Mouse (Mus musculus) cerebellum, adult 2 months (tissue): ENCODE measurements at regions not wholly inside any gene's neighbourhood (a gene's known extent, or its start where the extent isn't known, plus 50 kb on each side); places are given as distances from the start of the nearest gene placed in this dataset.

Experiments used
- DNase-seq, 2 experiments: peaks; one replicate each; pipeline ENCODE4 v3.0.0; 2021
- H3K27ac ChIP-seq: fragments of 200-500 bp; 2 replicates; pipeline ENCODE4 v1.5.1; 2012; ENCODE audit warnings: low read length, control low read depth, inconsistent platforms; ENCODE audit not compliant: insufficient read depth
- H3K27me3 ChIP-seq: fragments of 200-500 bp; 2 replicates; pipeline ENCODE4 v1.6.1; 2012; ENCODE audit warnings: inconsistent platforms, mild to moderate bottlenecking, low read length, moderate library complexity; ENCODE audit not compliant: control insufficient read depth, insufficient read depth
- H3K4me1 ChIP-seq: fragments of 200-500 bp; 2 replicates; pipeline ENCODE4 v1.6.1; 2011; ENCODE audit warnings: low read length; ENCODE audit not compliant: control insufficient read depth, insufficient read depth
- H3K4me3 ChIP-seq: fragments of 200-500 bp; replicated peaks from 2 replicates; pipeline ENCODE3; 2011; ENCODE audit warnings: mild to moderate bottlenecking, low read depth, low read length, control low read depth; ENCODE audit not compliant: insufficient read depth
- CTCF ChIP-seq: fragments of 200-500 bp; IDR thresholded peaks from 2 replicates; pipeline ENCODE4 v1.5.1; 2011; ENCODE audit warnings: low read depth, mild to moderate bottlenecking, control low read depth, low read length, moderate library complexity, borderline replicate concordance; ENCODE audit not compliant: insufficient read depth
- POLR2A ChIP-seq: fragments of 200-500 bp; IDR thresholded peaks from 2 replicates; pipeline ENCODE4 v1.6.1; 2011; ENCODE audit warnings: low read length, control low read depth, borderline replicate concordance; ENCODE audit not compliant: insufficient read depth
- WGBS: fragments of 180-500 bp; shearing (Covaris S2); methylation state at CpG from one replicate; pipeline ENCODE4 v1.1.7; 2018; 5-methylcytosine and 5-hydroxymethylcytosine counted together

DNA sequence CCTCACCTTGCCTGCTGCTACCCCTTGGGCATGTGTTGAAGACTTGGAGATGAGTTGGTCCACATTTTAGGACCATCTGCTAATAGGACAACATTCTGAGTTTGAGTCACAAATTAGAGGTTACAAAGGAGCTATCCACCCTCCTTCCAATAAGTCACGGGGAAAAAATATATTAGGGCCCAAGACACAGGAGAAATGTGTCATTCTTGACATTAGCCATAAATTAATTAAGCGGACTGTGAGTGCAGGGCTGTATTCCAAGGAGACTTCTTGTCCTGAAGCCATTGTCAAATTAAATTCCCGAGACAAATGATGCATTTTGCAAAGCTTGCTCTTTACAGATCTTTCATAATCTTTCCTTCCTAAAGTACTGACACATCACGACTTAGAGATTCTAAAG lies 79.2 kb downstream of the 1700020N01Rik start:
- no peak for TF ChIP-seq CTCF
- TF ChIP-seq POLR2A: no peak
- 62% methylated on average over 4 of the region's 4 CpGs for WGBS
- DNase-seq: no peak
- Histone ChIP-seq H3K4me3 (no peak overlapping the region), H3K27ac (no peak overlapping the region), H3K4me1 (no peaks in the 10 kb centered on the region), H3K27me3 (no peaks in the 10 kb centered on the region)

DNA sequence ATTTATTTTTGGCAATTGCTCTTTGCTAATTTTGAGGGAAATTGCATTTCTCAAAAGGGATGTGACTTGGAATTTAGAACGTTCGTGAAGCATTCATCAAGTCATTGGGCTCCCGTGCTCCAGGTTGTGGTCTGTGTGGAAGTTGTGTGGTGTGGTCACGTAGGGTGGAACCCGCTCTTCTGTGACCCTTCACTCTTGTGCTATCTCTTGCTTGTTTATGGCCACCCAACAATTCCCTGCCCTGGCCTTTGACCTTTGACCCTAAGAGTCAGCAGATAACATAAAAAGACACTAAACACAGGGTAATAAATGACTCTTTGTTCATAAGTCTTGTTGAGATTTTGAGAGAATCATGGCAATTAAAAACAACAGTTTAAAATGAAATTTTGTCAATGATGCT lies 79.7 kb downstream of the 1700020N01Rik start:
- Histone ChIP-seq H3K4me1 (no peaks in the 10 kb centered on the region), H3K27ac (no peak overlapping the region), H3K4me3 (no peak overlapping the region), H3K27me3 (no peaks in the 10 kb centered on the region)
- 81% methylated on average over 5 of the region's 5 CpGs for WGBS
- no peak for DNase-seq
- TF ChIP-seq CTCF (no peak), POLR2A (no peak)

DNA sequence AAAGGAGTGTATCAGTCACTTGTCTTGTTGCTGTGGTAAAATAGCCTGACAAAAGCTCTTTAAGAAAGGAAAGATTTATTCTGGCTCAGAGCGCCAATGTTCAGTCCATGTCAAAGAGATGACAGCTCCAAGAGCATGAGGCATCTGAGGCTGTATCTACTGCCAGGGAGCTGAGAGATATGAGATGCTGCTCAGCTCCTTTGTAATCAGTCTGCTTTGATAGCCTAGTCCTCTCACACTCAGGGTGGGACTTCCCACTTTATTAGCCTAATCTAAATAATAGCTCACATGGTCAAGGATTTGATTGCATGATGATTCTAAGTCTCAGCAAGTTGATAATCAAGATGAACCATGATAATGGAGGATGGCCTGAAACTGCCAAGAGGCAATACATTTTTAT lies 80.9 kb downstream of the 1700020N01Rik start:
- WGBS: 86% methylated on average over 1 of the region's 1 CpGs
- Histone ChIP-seq H3K4me3 (no peak overlapping the region), H3K27ac (no peak overlapping the region), H3K27me3 (no peaks in the 10 kb centered on the region), H3K4me1 (no peaks in the 10 kb centered on the region)
- no peak for TF ChIP-seq CTCF
- no peak for TF ChIP-seq POLR2A
- no peak for DNase-seq

DNA sequence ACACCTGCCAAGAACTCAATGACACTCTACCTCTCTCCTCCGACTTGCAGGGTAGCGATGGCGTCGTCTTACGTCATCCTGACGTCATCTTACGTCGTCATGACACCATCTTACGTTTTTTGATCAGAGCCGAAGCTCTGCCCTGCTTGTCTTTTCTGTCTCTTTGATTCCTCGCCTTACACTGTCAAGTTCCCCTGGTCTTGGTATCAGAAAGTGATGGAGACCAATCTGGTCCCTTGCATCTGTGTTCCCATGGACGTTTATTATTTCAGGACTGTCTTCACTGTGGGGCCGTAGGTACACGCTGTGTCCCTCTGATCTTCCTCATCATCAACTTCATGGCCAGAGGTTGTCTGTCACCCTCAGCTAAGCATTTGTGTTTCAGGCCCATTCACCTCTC lies 82.8 kb downstream of the 1700020N01Rik start:
- no peak for TF ChIP-seq POLR2A
- TF ChIP-seq CTCF: no peak
- Histone ChIP-seq H3K27me3 (no peaks in the 10 kb centered on the region), H3K4me1 (no peaks in the 10 kb centered on the region), H3K4me3 (no peak overlapping the region), H3K27ac (no peak overlapping the region)
- DNase-seq: no peak
- WGBS: 93% methylated on average over 14 of the region's 14 CpGs

- TF ChIP-seq CTCF (no peak), POLR2A (no peak)
- Histone ChIP-seq H3K4me3 (no peak overlapping the region), H3K4me1 (no peaks in the 10 kb centered on the region), H3K27ac (no peak overlapping the region), H3K27me3 (no peaks in the 10 kb centered on the region)
- no peak for DNase-seq
- WGBS: 96% methylated on average over 9 of the region's 9 CpGs
Observed at GRCm38 (mm10) chr10:21677911-21678310, 85.0 kb downstream of the 1700020N01Rik start.

DNA sequence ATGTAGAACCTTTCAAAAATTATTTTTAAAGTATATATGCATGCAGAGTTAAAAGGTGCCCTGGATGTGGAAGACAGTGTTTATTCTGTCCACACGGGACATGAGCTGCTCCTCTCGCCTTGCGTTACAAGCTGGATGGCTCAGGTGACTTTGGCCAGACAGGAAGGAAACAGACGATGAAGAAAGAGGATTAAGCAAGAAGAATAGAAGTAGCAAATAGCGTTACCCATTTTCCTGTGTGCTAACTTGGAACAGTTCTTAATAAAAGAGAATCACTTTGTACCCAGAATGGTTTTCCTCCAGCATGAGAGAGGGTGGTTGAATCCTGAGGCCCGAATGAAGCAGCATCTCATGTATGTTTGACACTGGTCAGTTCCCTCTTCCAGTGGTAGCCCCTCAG lies 85.4 kb downstream of the 1700020N01Rik start:
- no peak for DNase-seq
- TF ChIP-seq POLR2A (no peak), CTCF (no peak)
- WGBS: 95% methylated on average over 6 of the region's 6 CpGs

GRCm38 (mm10) chr10:21678811-21679451 lies 86.0 kb downstream of the 1700020N01Rik start:
- WGBS: 60% methylated on average over 10 of the region's 10 CpGs
- no peak for TF ChIP-seq CTCF
- TF ChIP-seq POLR2A: no peak
- no peak overlapping the region for H3K4me3 ChIP-seq
- H3K4me1 ChIP-seq: no peaks in the 10 kb centered on the region
- DNase-seq: no peak
- H3K27ac ChIP-seq: no peak overlapping the region
- no peaks in the 10 kb centered on the region; the same call in 1 of the 2 replicates for H3K27me3 ChIP-seq

More for the DNA sequence above, 85.4 kb downstream of the 1700020N01Rik start:
- no peak overlapping the region for H3K27ac ChIP-seq
- no peaks in the 10 kb centered on the region for H3K4me1 ChIP-seq
- H3K27me3 ChIP-seq: no peaks in the 10 kb centered on the region
- no peak overlapping the region for H3K4me3 ChIP-seq

GRCm38 (mm10) chr10:21680789-21681188 lies 87.8 kb downstream of the 1700020N01Rik start:
- WGBS: 48% methylated on average over 4 of the region's 4 CpGs
- Histone ChIP-seq H3K4me1 (no peaks in the 10 kb centered on the region), H3K27ac (no peak overlapping the region), H3K4me3 (no peak overlapping the region), H3K27me3 (no peaks in the 10 kb centered on the region; the same call in 1 of the 2 replicates)
- no peak for DNase-seq
- no peak for TF ChIP-seq CTCF
- TF ChIP-seq POLR2A: no peak
